Mouse (Mus musculus): ENCODE measurements around the gene Galns.

The Galns gene

DNA sequence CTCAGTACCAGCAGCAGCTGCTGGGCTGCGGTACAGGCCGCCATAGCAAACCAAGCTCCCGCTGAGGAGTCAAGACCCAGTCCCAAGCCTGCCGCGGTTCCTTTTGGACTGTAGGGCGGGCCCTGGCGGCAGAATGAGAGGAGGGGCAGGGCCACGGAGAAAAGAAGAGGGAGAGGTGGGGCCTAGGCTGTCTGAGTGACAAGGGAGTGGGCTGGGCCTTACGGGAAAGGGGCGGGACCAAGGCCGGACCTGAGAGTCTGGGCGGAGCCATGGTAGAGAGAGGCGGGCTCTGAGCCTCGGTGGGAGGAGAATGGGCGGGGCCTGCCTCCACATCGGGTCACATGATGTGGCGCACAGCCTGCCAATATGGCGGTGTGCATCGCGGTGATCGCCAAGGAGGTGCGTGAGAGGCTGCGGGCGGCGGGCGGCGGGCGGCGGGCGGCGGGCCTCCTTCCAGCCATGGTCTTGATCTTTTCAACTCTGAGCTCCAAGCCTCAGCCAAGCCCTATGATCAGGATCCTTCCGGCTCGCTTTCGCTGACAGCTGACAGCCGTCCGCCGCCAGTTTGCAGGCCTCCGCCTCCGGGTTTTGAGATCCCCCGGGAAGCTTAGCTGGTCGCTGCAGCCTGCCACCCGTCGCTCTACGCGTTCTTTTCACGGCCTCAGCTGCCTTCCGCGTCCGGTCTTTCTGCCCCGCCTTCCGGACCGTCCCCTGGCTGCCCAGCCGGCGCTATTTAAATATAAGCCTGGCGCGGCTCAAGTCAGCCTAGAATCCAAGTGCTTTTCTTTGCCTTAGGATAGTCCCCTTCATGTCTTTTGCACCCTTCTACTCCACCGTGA lies at the start of gene Galns, which contains the start of gene Trappc2l:
Gene Galns (minus strand): TSS at position 169 of the 839 bp plus-strand sequence.
Gene Trappc2l (plus strand): TSS at position 346 of the 839 bp plus-strand sequence.
- peak; percentile 97 for DNase-seq (ENCODE audit: low spot score)

GRCm38 (mm10) chr8:122660022-122660421 lies 48.8 kb upstream of the Galns start:
- DNase-seq (ENCODE audit: low spot score): no peak

GRCm38 (mm10) chr8:122658807-122659160 lies 47.5 kb upstream of the Galns start:
- DNase-seq (ENCODE audit: low spot score): no peak

DNA sequence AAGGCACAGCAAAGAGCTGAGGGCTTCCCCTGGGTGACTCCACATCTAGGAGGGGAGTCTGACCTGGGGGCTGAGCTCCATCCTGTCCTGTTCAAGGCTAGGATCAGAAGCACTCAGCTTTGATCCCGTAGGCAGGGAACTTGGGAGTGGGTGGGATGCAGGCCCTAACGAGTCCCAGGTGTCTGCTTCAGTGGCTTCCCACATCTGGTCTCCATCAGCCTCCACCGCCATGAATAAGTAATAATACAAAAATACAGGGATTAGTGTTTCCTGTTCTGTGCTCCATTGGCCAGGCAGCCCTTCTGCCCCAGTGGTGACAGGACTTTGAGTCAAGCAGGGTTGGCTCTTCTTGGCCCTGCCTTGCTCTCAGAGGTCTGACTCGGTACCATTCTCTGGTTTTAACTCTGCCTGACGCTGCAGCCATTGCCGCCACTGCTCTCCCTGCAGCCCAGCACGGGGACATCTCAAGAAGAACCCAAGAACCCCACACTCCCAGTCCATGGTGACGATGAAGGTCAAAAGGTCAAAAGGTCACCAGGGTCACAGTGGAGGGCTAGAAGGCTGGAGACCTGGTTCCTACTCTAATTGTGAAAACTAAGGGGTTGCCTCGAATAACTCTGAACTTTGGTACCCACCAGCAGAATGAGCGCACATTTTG lies 47.0 kb upstream of the Galns start:
- no peak for DNase-seq (ENCODE audit: low spot score)

- peak; percentile 74 for DNase-seq (ENCODE audit: low spot score)
Observed at GRCm38 (mm10) chr8:122656056-122656999, 45.1 kb upstream of the Galns start.

DNA sequence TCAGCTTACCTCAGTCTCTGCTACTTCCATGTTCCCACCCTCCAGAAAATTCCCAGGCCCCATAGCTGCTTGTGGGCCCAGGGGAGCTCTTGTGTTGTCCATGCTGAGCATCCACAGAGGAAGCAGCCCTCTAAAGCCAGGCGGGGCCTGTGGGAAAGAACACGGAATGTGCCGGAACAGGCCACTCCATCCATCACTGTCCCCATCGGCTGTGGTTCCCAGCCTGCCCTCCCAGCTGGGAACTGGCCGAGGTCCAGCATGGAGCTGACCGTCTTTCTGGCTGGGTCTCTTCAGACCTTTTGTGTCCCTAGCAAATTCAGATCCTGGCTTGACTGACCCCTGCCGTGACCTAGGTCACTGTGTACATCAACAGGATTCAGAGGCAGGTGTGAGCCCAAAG lies 43.5 kb upstream of the Galns start:
- DNase-seq (ENCODE audit: low spot score): no peak

DNA sequence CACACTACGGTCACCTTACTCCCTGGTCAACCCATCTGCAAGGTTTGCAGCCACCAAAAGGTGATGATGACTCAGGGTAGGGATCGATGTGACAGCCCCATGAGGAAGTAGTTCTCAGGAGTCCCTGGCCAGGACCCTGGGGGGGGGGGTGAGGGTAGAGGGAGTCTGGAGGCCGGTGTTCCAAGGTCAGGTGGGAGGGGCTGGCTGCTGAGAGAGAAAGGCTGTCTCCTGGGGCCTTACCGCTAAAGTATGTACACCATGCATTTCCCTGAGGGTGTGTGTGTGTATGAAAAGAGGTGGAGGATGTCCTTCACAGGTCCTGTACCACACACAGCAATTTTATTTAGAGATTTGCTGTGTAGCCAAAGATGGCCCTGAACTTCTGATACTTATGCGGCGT lies 41.4 kb upstream of the Galns start:
- DNase-seq (ENCODE audit: low spot score): no peak

- no peak for DNase-seq (ENCODE audit: low spot score)
Observed at GRCm38 (mm10) chr8:122651326-122651921, 40.2 kb upstream of the Galns start.

GRCm38 (mm10) chr8:122648192-122648970 lies 37.1 kb upstream of the Galns start:
- no peak for DNase-seq (ENCODE audit: low spot score)

DNA sequence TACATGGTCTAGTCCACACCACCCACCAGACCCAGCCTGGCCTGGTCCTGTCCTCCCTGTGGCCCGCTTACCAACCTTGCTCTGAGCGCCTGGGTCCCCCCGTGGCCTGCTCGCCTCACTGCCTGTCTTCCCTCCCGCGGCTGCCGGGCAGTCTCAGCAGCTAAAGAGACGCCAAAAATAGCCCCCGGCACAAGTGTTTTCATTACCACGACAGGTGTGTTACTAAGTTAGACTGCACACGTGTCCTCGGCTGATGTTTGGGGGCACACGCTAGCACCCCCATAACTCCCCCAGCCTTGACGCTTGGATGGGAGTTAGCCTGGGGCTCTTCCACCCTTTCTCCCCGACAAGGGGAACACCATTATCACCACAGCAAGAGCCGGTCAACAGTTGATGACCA lies 35.1 kb upstream of the Galns start:
- DNase-seq (ENCODE audit: low spot score): no peak

- DNase-seq (ENCODE audit: low spot score): no peak
Observed at GRCm38 (mm10) chr8:122644175-122644954, 33.1 kb upstream of the Galns start.

GRCm38 (mm10) chr8:122642071-122642470 lies 30.8 kb upstream of the Galns start:
- DNase-seq (ENCODE audit: low spot score): no peak

DNA sequence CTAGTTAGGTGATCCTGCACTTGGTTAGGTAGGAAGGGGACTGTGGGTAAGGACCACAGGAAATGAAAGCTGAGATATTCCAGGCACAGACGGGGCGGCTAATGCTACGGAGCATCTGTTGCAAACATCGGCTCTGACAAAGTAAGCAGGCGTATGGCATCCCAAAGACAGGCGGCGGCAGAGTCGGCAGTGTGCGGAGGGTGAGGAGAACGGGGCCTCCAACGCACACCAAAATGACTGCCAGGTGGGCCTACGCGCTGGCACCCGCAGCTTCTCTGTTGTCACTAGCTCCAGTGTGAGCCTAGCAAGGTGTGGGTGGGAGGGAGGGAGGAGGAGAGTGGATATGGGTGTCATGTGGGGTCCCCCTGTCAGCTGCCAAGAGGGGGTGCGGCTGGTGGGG lies 30.1 kb upstream of the Galns start:
- DNase-seq (ENCODE audit: low spot score): no peak

DNA sequence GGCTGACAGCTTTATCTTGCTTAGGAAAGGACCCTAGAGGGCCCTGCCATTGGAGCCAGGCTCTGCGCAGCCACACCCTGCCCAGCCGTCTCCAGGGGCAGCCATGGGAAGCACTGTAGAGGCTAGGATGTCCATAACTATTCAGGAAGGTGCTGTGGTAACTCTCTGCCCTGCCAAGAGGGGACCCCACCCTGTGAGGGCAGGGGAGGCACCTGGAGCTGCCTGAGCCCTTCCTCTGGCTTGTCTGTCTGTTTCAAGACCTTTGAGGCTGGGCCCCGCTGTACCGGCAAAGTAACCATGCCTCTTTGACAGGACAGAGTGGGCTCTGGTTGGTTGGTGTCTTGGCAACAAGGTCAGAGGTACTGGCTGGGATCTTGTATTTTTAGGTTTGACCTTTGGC lies 29.6 kb upstream of the Galns start:
- no peak for DNase-seq (ENCODE audit: low spot score)

- no peak for DNase-seq (ENCODE audit: low spot score)
Observed at GRCm38 (mm10) chr8:122639521-122640248, 28.4 kb upstream of the Galns start.

- DNase-seq (ENCODE audit: low spot score): no peak
Observed at GRCm38 (mm10) chr8:122638601-122639000, 27.3 kb upstream of the Galns start.

DNA sequence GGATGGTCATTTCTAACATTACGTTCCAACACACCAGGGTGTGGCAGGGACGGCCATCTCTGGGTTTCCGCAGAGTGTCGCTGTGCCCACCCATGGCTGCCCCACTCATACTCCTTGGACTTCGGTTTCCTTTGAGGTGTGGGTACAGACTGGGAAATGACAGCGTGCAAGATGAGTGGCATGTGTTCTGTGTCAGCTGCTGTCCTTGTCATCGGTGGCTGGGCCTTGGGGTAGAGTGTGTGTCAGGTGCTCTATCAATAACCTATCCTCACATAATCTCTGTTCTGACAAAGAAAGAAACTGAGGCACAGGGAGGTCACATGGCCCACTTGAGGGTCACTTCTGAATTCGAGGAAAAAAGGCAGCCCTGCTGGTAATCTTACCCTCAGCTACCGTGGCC lies 26.0 kb upstream of the Galns start:
- DNase-seq (ENCODE audit: low spot score): no peak

DNA sequence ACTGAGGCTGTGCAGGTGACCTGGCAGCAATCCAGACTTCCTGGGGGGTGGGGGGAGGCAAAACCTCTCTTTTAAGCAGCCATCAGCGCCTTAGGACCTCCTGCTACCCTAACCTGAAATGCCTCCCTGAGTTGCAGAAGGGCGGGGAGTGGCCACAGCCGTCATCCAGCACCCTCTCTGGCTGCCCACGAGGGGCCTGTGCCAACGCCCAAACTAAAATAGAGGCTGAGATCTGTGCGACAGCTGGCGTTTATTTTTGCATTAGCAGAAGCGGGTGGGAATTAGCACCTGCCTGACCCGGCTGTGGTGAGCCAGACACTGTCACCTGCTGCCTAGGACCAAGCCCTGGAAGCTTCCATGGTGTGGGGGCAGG lies 25.5 kb upstream of the Galns start:
- DNase-seq (ENCODE audit: low spot score): no peak

GRCm38 (mm10) chr8:122635878-122636802 lies 24.9 kb upstream of the Galns start:
- DNase-seq (ENCODE audit: low spot score): no peak

Measured in spleen, adult 12 weeks (tissue).